Mouse (Mus musculus) heart, embryonic 12.5 days (tissue): ENCODE data around the gene Mypop. TPM values are rescaled to one million over a fixed set of nuclear protein-coding genes. Genes with fewer than 3 reads are reported as not detected.

Experiments used
- ATAC-seq: fragments of 200-750 bp; cut with Nextera tagmentation; 2 replicates; pipeline ENCODE4 v1.8.0; 2017; ENCODE audit warnings: moderate TSS enrichment, moderate library complexity; ENCODE audit not compliant: insufficient number of reproducible peaks, low FRiP score
- H3K27ac ChIP-seq: fragments of 300-500 bp; sonication (generic); 2 replicates; pipeline ENCODE4 v1.5.1; 2016; ENCODE audit warnings: mild to moderate bottlenecking, moderate library complexity; ENCODE audit not compliant: poor library complexity, severe bottlenecking
- H3K27me3 ChIP-seq: fragments of 300-500 bp; sonication (generic); replicated peaks from 2 replicates; pipeline ENCODE4 v1.6.1; 2016; ENCODE audit warnings: mild to moderate bottlenecking, moderate library complexity
- H3K36me3 ChIP-seq: fragments of 300-500 bp; sonication (generic); 2 replicates; pipeline ENCODE4 v1.6.1; 2016; ENCODE audit warnings: mild to moderate bottlenecking, moderate library complexity
- H3K4me1 ChIP-seq: fragments of 300-500 bp; sonication (generic); replicated peaks from 2 replicates; pipeline ENCODE4 v1.6.1; 2016; ENCODE audit warnings: mild to moderate bottlenecking
- H3K4me2 ChIP-seq: fragments of 300-500 bp; sonication (generic); 2 replicates; pipeline ENCODE4 v1.6.1; 2016; ENCODE audit warnings: mild to moderate bottlenecking, moderate library complexity
- H3K4me3 ChIP-seq: fragments of 300-500 bp; sonication (generic); 2 replicates; pipeline ENCODE4 v1.5.1; 2016; ENCODE audit warnings: mild to moderate bottlenecking
- H3K9ac ChIP-seq: fragments of 300-500 bp; sonication (generic); 2 replicates; pipeline ENCODE4 v1.6.1; 2016; ENCODE audit warnings: mild to moderate bottlenecking, moderate library complexity
- H3K9me3 ChIP-seq: fragments of 300-500 bp; sonication (generic); replicated peaks from 2 replicates; pipeline ENCODE4 v1.6.1; 2016; ENCODE audit warnings: mild to moderate bottlenecking, moderate library complexity
- WGBS: fragments of 180-500 bp; shearing (Covaris S2); methylation state at CpG from one replicate; pipeline ENCODE4 v1.1.7; 2016; 5-methylcytosine and 5-hydroxymethylcytosine counted together
- polyA plus RNA-seq: library from polyadenylated mRNA; unstranded; fragments of >200 nt; fragmentation: Nextera tagmentation; extraction: Ambion mirVana; gene quantifications from 2 replicates; pipeline ENCODE4 v1.2.1, GENCODE M21; 2016

The Mypop gene
- polyA plus RNA-seq, 1 experiment from 2014 or later = 3.0 TPM

DNA sequence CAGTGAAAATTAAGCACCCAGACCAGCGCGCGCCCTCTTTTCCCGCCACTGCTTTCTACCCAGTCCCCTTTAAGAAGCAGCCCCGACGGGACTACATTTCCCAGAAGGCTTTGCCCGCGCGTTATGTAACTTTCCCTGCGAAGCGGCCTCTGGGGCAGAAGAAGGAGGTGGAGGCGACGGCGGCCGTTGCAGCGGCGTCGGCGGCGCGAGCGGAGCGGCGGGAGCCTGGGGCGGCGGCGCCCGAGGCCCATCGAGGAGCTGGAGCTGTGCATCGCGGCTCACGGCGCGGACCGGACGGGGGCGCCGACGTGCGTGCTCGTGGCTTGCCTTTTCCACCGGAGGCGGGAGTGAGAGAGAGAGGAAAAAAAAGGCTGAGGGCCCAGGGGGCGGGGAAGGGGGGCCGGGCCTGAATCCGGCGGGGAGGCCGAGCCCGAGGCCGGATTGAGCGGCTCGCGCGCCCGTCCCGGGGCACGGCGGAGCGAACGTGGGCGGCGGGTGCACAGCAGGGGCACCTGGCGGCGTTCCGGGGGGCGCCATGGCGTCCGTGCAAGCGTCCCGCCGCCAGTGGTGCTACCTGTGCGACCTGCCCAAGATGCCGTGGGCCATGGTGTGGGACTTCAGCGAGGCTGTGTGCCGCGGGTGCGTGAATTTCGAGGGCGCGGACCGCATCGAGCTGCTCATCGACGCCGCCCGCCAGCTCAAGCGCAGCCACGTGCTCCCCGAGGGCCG is 13.0 kb downstream of the Mypop start, which contains the start of gene Irf2bp1:
Gene Irf2bp1, plus strand, starts transcription at position 143 of the 729 bp plus-strand sequence.
- H3K9ac ChIP-seq = peak within 1 kb of the TSS; percentile 97
- peaks cover 20% of the 10 kb centered on the region for H3K36me3 ChIP-seq
- peak within 1 kb of the TSS; percentile 96 for H3K27ac ChIP-seq
- peak within 1 kb of the TSS; percentile 78 for H3K4me3 ChIP-seq
- H3K4me2 ChIP-seq = peak within 1 kb of the TSS; percentile 99
- H3K27me3 ChIP-seq = no peaks in the 10 kb centered on the region
- under 1% methylated on average over 87 of the region's 90 CpGs for WGBS
- ATAC-seq = peak; percentile 66
- peaks cover 56% of the 10 kb centered on the region for H3K4me1 ChIP-seq
- no peaks in the 10 kb centered on the region for H3K9me3 ChIP-seq

DNA sequence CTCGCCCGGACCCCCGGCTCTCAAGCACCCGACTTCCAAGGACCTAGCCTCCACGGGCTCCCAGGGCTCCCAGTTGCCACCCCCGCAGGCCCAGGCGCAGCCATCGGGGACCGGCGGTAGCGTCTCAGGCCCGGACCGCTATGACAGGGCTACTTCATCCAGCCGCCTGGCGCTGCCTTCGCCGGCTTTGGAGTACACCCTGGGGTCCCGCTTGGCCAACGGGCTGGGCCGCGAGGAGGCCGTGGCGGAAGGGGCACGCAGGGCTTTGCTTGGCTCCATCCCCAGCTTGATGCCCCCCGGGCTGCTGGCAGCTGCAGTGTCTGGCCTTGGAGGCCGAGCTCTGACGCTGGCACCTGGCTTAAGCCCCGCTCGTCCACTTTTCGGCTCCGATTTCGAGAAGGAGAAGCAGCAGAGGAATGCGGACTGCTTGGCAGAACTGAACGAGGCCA is 13.6 kb downstream of the Mypop start:
- peaks cover 56% of the 10 kb centered on the region for H3K4me1 ChIP-seq
- H3K9me3 ChIP-seq = no peaks in the 10 kb centered on the region
- H3K4me2 ChIP-seq = peak overlapping the region; percentile 99
- 8% methylated on average over 34 of the region's 34 CpGs for WGBS
- H3K9ac ChIP-seq = peak overlapping the region; percentile 97
- peak overlapping the region; percentile 96 for H3K27ac ChIP-seq
- H3K36me3 ChIP-seq = peaks cover 20% of the 10 kb centered on the region
- no peak for ATAC-seq
- H3K4me3 ChIP-seq = peak overlapping the region; percentile 78
- no peaks in the 10 kb centered on the region for H3K27me3 ChIP-seq

DNA sequence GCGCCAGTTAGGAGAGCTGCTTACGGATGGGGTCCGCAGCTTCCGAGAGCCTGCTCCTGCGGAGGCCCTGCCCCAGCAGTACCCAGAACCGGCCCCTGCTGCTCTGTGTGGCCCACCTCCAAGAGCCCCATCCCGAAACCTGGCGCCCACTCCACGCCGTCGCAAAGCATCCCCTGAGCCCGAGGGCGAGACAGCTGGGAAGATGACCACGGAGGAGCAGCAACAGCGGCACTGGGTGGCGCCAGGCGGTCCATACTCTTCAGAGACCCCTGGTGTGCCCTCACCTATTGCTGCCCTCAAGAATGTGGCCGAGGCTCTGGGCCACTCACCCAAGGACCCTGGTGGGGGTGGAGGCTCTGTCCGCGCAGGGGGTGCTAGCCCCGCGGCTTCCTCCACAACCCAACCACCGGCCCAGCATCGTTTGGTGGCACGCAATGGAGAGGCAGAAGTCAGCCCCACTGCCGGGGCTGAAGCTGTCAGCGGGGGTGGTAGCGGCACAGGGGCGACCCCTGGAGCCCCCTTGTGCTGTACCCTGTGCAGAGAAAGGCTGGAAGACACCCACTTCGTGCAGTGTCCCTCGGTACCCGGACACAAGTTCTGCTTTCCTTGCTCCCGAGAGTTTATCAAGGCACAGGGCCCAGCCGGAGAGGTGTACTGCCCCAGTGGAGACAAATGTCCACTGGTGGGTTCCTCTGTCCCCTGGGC is 14.5 kb downstream of the Mypop start:
- Histone ChIP-seq H3K27me3 (no peaks in the 10 kb centered on the region), H3K36me3 (peaks cover 20% of the 10 kb centered on the region), H3K4me1 (peaks cover 47% of the 10 kb centered on the region), H3K4me3 (peak overlapping the region; percentile 78; the same call in 1 of the 2 replicates), H3K27ac (no peak overlapping the region), H3K4me2 (peak overlapping the region; percentile 99), H3K9me3 (no peaks in the 10 kb centered on the region), H3K9ac (peak overlapping the region; percentile 97; the same call in 1 of the 2 replicates)
- no peak for ATAC-seq
- 85% methylated on average over 34 of the region's 34 CpGs for WGBS

DNA sequence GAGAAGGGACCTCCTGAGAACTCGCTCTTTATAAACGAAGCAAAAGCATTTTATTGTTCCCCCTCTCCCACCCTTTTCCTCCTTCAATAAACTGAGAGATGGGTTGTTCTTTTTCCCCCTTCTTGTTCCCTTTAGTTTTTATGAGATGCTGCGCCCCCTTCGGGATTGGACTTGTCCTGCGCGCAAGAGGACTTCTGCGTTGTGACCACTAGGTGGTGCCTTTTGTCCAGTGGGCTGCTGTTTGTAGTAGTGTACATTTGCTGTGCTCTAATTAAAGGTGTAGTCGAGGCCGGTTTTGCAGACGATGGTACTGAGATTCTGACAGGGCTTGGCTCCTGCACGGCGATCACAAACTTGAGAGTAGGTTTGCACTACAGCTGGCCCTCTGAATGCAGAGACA is 15.4 kb downstream of the Mypop start:
- Histone ChIP-seq H3K9ac (0 out of 2 replicates have a peak overlapping the region, but pooled peaks have one; percentile 43), H3K4me2 (peak overlapping the region; percentile 99), H3K27ac (no peak overlapping the region), H3K9me3 (no peaks in the 10 kb centered on the region), H3K4me3 (no peak overlapping the region), H3K4me1 (peaks cover 39% of the 10 kb centered on the region), H3K36me3 (peaks cover 20% of the 10 kb centered on the region), H3K27me3 (no peaks in the 10 kb centered on the region)
- 7% methylated on average over 12 of the region's 12 CpGs for WGBS
- ATAC-seq = no peak

DNA sequence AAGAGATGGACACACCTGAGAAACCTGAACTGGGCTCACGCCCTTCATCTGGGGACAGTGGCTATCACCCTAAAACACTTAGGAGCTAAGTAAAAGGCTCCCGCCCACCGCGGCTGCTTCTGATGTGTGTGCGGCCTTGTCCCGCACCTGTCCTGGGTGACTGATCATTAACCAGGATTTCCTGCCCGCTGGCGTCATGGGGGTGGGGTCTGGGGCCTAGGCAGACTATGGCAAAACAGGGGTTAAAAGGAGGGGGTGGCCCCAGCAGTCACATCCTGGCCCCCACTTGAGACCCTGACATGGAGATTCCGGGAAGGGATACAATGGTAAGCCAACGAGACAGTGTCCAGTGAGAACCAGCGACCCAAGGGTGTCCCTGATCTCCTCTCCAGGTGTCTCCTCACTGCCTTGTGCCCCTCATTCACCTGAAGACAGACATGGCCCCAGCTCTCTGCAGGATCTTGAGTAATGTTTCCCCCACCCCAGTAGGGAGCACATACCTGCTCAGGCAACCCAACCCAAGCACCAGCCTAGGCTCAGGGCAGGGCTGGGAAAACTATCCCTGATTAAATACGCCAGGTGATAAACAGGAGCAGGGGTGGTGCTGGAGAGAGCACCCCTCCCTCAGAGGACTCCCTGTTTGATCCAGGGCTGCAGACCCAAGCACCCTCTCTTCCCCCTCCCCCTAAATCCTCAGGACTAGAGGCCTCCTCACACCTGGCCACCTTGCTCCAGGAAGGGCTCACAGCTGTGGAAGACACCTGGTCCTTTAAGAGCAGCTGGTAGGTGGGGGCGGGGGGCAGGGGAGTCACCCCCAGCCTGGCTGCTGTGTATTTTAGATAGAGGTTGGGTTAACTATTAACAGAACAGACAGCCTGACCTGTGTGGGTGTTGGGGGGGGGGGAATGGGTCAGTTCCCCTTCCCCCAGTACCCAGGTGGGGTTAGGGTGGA is 16.3 kb downstream of the Mypop start:
- Histone ChIP-seq H3K4me1 (peaks cover 41% of the 10 kb centered on the region), H3K9me3 (no peaks in the 10 kb centered on the region), H3K27me3 (no peaks in the 10 kb centered on the region), H3K9ac (no peak overlapping the region), H3K4me3 (no peak overlapping the region), H3K4me2 (no peak overlapping the region), H3K36me3 (peaks cover 20% of the 10 kb centered on the region), H3K27ac (no peak overlapping the region)
- ATAC-seq = no peak
- 73% methylated on average over 13 of the region's 13 CpGs for WGBS

DNA sequence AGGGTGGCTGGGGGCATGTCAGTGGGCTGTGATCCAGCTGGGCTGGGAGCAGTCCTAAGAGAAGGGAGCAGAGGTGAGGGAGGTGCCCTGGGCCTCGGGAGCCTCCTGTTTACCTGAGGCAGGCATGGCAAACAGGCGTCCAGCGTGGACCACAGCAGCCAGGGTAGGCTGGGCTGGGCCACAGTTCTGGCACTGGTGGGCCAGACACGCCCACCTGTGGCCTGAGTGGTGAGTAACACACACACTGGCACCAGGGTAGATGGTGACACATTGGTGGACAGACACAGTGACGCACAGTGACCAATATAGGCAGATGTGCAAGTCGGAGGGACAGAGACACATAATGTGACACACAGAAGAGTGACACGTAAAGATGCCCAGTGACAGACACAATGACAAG is 19.5 kb downstream of the Mypop start:
- 77% methylated on average over 7 of the region's 7 CpGs for WGBS
- Histone ChIP-seq H3K36me3 (peaks cover 15% of the 10 kb centered on the region), H3K9me3 (no peaks in the 10 kb centered on the region), H3K9ac (no peak overlapping the region), H3K27ac (no peak overlapping the region), H3K4me1 (peaks cover 34% of the 10 kb centered on the region), H3K4me3 (no peak overlapping the region), H3K4me2 (no peak overlapping the region), H3K27me3 (no peaks in the 10 kb centered on the region)
- ATAC-seq = no peak

DNA sequence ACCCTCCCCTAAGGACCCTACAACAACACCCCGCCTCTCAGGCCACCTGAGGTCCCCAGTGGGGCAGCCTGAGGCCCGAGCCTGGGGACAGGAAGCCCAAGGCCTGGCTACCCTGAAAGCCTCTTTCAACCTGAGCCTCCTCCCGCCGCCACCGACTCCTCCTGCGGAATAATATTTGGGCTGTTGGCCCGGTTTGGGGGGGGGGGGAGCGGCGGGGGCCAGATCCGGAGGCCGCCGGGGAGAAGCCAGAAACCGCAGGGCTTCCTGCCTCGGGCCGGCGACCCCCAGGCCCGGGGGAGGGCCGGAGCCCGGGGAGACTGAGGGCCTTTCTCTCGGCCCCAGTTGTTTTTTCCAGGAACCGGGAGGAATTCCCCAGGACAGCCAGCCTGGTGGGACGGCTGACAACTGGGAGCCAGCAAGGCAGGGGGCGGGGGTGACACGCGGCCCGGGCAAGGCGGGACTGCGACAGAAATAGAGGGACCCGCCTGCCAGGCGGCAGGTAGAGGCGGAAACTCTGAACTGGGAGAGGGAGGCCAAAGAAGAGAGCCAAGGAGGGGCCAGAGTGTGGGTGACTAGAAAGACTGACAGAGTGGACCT is 21.1 kb downstream of the Mypop start:
- H3K27ac ChIP-seq = peak overlapping the region; percentile 18
- no peaks in the 10 kb centered on the region for H3K27me3 ChIP-seq
- H3K9me3 ChIP-seq = no peaks in the 10 kb centered on the region
- peak; percentile 59; the same call in 1 of the 2 replicates for ATAC-seq
- peak overlapping the region; percentile 47 for H3K4me3 ChIP-seq
- H3K9ac ChIP-seq = peak overlapping the region; percentile 82
- H3K36me3 ChIP-seq = peaks cover 3% of the 10 kb centered on the region
- peaks cover 20% of the 10 kb centered on the region for H3K4me1 ChIP-seq
- 1% methylated on average over 27 of the region's 31 CpGs for WGBS
- peak overlapping the region; percentile 73 for H3K4me2 ChIP-seq

DNA sequence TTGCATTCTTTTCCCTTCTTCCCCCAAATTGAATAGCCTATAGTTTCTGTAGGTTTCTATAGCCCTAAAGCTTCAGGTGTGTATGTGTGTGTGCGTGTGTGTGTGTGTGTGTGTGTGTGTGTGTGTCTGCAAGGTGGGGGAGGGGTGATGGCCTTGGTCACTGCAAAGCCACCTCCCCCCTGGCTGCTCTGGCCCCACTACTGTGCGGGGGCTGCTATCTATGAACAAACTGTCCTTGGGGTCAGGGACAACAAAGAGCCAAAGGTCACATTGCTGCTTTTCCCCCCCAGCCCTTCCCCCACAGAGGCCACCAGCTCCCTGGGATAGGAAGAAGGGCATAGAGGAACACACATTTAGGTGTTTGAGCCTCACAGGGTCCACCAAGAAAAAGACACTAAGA is 21.8 kb downstream of the Mypop start:
- H3K9me3 ChIP-seq = no peaks in the 10 kb centered on the region
- no peaks in the 10 kb centered on the region for H3K36me3 ChIP-seq
- H3K4me3 ChIP-seq = peak overlapping the region; percentile 47; the same call in 1 of the 2 replicates
- H3K4me2 ChIP-seq = peak overlapping the region; percentile 73
- peaks cover 18% of the 10 kb centered on the region for H3K4me1 ChIP-seq
- no peak overlapping the region for H3K27ac ChIP-seq
- no peak for ATAC-seq
- 37% methylated on average over 2 of the region's 2 CpGs for WGBS
- no peaks in the 10 kb centered on the region for H3K27me3 ChIP-seq
- H3K9ac ChIP-seq = no peak overlapping the region; the same call in 1 of the 2 replicates

DNA sequence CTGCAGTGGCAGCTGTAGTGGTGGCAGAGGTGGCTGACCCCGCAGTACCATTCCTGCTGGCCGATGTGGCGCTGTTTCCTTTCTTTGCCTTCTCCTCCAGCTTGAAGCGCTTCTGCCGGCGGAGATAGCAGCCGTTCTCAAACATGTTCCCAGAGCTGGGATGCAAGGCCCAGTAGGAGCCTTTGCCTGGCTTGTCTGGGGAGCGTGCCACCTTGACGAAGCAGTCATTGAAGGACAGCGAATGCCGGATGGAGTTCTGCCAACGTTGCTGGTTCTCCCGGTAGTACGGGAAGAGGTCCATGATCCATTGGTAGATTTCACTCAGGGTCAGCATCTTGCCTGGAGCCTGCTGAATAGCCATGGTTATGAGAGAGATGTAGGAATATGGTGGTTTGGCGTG is 23.4 kb downstream of the Mypop start:
- H3K27me3 ChIP-seq = no peaks in the 10 kb centered on the region
- H3K4me1 ChIP-seq = peaks cover 18% of the 10 kb centered on the region
- no peak for ATAC-seq
- no peak overlapping the region for H3K9ac ChIP-seq
- H3K4me3 ChIP-seq = no peak overlapping the region
- WGBS = 52% methylated on average over 15 of the region's 15 CpGs
- no peak overlapping the region for H3K27ac ChIP-seq
- H3K9me3 ChIP-seq = no peaks in the 10 kb centered on the region
- H3K4me2 ChIP-seq = no peak overlapping the region
- no peaks in the 10 kb centered on the region for H3K36me3 ChIP-seq

DNA sequence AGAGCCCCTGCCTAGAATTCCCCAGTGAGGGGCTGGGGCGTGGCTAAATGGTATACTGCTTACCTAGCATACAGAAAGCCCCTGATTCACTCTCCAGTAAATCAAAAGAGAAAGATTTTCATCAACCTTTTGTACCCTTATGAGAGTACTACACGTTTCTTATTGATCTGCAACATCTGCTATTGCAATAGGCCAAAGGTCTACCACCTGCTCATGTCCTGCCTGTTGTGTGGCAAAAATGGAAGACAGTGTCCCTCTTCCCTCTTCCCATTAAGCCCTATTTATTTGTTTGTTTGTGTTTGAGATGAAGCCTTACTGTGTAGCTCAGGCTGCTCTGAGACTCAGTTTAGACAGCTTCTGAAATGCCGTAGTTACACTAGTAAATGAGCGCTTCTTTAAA is 25.0 kb downstream of the Mypop start:
- no peak for ATAC-seq
- Histone ChIP-seq H3K4me2 (no peak overlapping the region), H3K9ac (no peak overlapping the region), H3K27ac (no peak overlapping the region), H3K36me3 (no peaks in the 10 kb centered on the region), H3K4me3 (no peak overlapping the region), H3K9me3 (no peaks in the 10 kb centered on the region), H3K4me1 (peaks cover 18% of the 10 kb centered on the region), H3K27me3 (peaks cover 12% of the 10 kb centered on the region)
- WGBS = 82% methylated on average over 4 of the region's 4 CpGs
